Mouse (Mus musculus): Measurements from ENCODE around the gene Ankrd24.

- TF ChIP-seq POLR2A (IDR thresholded peaks at IDR 0.05; ENCODE audit: insufficient read length, low read depth) (no peak), POLR2AphosphoS2 (IDR thresholded peaks at IDR 0.05; ENCODE audit: insufficient read length, low read depth) (no peak), MYOG (IDR thresholded peaks at IDR 0.05; ENCODE audit: control insufficient read depth in 1 of 3, insufficient read depth in 1 of 3, insufficient read length in 2 of 3, low read depth in 2 of 3) (no peak), TCF12 (IDR thresholded peaks at IDR 0.05; ENCODE audit: insufficient read depth, poor library complexity, severe bottlenecking) (no peak), E2F4 (IDR thresholded peaks at IDR 0.05; ENCODE audit: insufficient read depth) (no peak), MAX (IDR thresholded peaks at IDR 0.05; ENCODE audit: low read depth) (no peak), MYOD1 (IDR thresholded peaks at IDR 0.05; ENCODE audit: control insufficient read depth in 1 of 3, insufficient read length in 2 of 3, low read depth in 2 of 3) (no peak), CEBPB (IDR thresholded peaks at IDR 0.05; ENCODE audit: insufficient read depth, poor library complexity, severe bottlenecking) (no peak)
Measured at GRCm38 (mm10) chr10:81644162-81644561, 15.8 kb downstream of the Ankrd24 start.
